Mouse (Mus musculus) testis, postnatal 14 days (tissue): ENCODE results near the gene Scrg1.
"Not testable (repeated sequence)": the region's sequence is repeated elsewhere in the genome, so short reads cannot be mapped to it uniquely, and the experiment has no call there.

ENCODE experiments used
- DNase-seq: peaks from one replicate; pipeline ENCODE4 v3.0.0; 2021; ENCODE audit warnings: low spot score

The Scrg1 gene

DNA sequence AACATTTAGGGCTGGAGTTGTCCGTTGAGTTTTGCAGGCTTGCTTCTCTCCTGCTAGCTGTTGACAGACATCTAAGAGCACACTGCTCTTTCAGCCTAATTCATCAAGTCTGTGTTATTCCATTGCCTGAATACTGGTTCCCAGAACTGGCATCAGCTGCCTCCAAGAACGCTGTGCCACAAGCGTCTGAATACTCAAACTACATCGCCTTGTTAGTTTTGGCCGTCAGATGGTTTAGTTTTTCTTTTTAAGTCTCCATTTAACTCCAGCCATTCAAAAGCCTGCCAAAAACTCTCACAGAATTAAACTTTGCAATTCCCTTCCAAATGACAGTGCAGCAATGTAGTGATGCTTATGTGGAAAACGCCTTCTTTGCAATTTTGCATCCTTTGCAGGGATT, 1.4 kb downstream of the Scrg1 start:
- no peak for DNase-seq

- DNase-seq: no peak
Observed at GRCm38 (mm10) chr8:57457942-57458341, 2.2 kb downstream of the Scrg1 start.

GRCm38 (mm10) chr8:57462839-57463238, 7.1 kb downstream of the Scrg1 start:
- DNase-seq: no peak

- no peak for DNase-seq
Observed at GRCm38 (mm10) chr8:57463757-57464156, 8.0 kb downstream of the Scrg1 start.

GRCm38 (mm10) chr8:57468624-57469023, 12.9 kb downstream of the Scrg1 start:
- DNase-seq: peak; percentile 72

DNA sequence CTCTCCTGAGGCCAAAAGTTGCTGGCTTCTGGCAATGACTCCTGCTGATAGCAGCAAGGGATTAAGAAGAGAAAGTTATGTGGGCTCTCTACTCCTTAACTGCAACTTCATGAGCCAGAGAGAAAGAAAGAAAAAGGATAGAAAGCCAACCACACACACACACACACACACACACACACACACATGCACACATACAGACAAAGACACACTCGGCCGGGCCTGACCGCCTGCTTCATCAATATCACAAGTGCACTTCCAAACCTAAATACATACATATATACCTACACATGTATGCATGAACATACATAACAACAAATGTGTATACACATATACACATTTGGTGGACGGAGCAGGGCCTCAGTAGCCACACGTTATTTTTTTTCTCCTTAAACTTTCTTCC, 15.1 kb downstream of the Scrg1 start:
- DNase-seq: no peak

DNA sequence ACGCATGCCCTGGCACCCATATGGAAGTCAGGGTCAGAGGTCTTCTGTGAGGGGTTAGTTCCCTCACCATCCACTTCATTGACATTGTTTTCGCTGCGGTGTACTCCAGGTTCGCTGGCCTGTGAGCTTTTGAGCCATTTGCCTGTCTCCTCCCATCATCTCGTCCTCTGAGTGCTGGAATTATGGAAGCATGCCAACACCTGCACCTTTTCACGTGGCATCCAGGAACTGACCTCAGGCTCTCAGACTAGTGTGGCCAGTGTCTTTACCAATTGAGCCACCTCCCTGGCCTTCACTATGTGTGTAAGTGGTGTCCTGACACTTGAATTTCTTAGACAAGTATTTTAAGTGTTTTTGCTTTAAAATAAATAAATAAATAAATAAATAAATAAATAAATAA, 18.0 kb downstream of the Scrg1 start:
- DNase-seq: no peak

DNA sequence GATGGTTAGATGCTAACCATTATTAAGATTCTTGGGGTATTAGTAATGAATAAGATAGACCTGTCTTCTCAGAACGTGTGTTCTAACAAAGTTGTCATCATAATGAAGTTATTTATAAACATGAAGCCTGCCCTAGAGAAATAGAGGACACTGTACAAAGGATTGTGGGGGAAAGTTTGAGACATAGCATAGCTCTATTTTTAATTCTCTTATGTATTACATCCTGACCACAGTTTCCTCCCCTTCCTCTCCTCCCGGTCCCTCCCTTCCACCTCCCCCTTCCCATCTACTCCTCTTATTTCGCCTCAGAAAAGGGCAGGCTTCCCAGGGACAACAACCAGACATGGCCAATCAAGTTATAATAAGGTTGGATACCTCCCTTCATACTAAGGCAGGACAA, 22.7 kb downstream of the Scrg1 start:
- DNase-seq: no peak

GRCm38 (mm10) chr8:57479700-57480099, 24.0 kb downstream of the Scrg1 start:
- no peak for DNase-seq

DNA sequence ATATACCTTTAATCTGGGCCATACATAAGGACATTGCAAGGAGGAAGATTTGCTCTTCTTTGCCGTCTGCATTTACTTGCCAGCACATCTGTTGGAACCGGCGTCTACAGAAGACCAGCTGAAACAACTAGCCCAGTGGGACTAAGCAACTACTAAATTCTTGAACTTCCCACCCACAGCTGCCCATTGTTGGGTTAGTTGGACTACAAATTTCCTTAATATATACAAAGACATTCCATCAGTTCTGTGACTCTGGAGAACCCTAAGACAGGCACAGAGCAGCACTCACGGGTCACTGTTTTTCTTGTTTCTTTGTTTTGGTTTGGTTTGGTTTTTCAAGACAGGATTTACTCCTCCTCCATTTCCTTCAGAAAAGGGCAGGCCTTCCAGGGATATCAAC, 24.9 kb downstream of the Scrg1 start:
- DNase-seq: no peak

DNA sequence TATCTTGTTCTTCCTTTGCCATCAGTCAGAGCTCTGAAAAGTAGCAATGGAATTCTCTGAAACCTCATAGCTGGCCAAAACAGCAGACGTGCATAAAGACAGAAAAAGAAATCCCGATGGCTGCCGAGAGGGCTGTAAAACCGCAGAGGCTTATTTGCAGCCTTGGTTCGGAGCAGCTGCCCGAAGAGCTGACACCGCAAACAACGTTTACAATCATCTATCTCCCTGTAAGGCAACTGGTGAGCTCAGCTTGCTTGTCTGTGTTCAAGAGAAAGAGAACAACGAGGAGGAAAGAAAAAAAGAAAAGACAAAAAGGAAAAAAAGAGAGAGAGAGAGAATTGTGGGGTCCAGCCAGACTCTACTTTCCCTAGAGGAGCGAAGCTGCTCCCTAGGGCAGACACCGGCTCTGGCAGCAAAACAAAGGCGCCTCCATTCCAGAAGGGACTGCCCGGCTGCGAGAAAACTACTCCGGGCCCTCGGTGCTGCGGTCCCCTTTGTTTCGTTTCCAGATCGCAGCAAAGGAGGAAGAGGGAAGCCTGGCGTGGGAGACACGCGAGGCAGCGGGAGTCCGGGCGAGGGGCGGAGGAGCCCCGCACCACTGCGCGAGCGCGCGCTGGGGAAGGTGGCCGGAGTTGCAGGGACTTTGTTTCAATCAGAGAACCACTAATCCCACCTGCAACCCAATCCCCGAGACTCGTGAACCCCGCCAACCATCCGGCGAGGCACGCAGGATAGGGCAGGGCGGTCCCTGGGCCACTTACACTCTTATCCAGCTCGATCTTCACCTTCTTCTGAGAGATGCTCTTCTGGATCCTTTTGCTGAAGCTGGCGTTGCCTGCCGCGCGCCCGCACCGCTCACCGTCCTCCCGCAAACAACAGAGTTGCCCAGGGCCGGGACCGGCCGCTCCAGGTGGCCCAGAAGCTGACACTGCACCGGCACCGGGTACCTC, 31.0 kb downstream of the Scrg1 start:
- DNase-seq: peak; percentile 52

DNA sequence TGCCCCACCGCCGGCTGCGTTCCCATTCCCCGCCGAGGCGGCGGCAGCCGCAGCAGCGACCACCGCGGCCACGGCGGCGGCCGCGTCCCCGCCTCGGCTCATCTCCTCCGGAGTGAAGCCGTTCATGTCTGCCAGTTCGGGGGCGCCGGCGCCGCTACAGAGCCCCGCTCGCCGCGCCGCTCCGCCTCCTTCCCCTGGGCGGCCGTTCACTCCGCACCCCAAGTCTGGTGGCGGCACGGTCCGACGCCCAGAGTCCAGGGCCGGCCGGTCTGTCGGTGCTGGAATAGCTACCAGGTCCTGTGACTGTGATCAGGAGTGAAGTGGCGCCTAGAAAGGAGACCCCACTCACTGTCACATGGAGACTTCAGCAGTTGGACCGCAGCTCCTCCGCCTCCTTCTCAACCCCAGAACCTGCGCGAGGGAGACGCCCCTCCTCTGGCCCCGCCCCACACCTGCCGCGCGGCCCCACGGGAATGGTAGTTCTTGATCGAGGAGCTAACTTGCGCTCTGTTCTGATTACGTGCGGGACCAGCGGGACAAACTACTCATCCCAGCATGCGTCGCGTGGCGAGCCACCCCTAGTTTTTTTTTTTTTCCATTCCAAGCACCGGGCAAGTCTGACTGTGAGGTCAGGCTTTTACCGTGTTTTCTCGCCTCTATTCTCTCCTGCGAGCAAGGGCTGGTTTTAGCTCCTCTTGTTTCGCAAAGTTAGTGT, 31.9 kb downstream of the Scrg1 start, which contains the start of gene Sap30:
Gene Sap30, minus strand, starts transcription at position 420 of the 715 bp plus-strand sequence.
- DNase-seq: peak; percentile 96

- DNase-seq: no peak
Observed at GRCm38 (mm10) chr8:57488312-57488765, 32.6 kb downstream of the Scrg1 start.

DNA sequence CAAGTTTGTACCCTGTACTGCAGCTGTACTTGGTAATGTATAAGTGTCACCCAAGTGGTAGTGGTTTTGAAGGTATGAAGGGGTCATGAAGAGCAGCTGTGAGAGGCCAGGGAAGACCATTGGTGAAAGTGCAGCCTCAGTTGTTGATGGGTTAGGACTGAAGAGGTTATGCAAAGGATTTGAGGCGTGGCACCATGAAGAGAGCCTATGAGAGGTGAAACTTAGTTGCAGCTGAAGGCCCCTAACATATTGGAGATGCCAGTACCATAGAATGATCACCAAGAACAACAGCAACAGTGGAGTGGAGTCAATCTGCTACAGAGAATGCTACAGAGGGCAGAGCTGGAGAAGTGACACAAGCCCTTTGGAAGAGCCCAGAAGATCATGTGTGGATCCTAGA, 33.6 kb downstream of the Scrg1 start:
- no peak for DNase-seq

DNA sequence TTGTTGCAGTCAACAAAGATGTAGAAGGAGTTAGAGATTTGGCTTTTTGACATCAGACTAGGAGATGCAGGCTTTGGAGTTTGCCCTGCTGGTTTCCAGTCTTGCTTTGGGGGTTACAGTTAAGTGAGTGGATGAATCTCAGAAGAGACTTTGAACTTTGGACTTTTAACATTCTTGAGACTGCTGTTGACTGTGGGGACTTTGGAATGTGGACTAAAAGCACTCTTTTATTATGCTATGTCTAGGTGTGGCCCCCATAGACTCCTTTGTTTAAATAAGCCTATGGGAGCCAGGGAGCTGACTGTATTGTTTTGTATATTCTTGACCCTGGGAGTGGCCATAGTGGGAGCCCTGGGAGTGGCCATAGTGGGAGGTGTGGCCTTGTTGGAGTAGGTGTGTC, 34.2 kb downstream of the Scrg1 start:
- no peak for DNase-seq

DNA sequence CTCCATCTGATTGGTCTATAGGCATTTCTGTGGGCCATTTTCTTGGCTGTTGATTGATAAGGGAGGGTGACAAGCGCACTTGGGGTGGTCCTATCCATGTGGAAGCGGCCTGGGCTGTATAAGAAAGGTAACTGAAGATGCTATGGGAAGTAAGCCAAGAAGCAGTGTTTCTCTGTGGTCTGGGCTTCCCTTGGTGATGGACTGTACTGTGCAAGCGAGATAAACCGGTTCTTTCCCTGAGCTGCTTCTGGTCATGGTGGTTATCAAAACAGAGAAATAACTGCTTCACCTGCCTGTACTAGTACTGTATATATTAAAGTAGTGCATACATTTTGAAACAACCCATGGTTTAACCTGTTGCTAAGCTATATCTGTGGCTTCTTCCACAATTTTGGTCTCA, 36.1 kb downstream of the Scrg1 start:
- no peak for DNase-seq

- no peak for DNase-seq
Observed at GRCm38 (mm10) chr8:57498494-57498846, 42.7 kb downstream of the Scrg1 start.

- DNase-seq: no peak
Observed at GRCm38 (mm10) chr8:57498847-57499511, 43.3 kb downstream of the Scrg1 start.

- DNase-seq: peak; percentile 49
Observed at GRCm38 (mm10) chr8:57503641-57504040, 47.9 kb downstream of the Scrg1 start.

GRCm38 (mm10) chr8:57505500-57505899, 49.8 kb downstream of the Scrg1 start:
- not testable (repeated sequence) for DNase-seq

DNA sequence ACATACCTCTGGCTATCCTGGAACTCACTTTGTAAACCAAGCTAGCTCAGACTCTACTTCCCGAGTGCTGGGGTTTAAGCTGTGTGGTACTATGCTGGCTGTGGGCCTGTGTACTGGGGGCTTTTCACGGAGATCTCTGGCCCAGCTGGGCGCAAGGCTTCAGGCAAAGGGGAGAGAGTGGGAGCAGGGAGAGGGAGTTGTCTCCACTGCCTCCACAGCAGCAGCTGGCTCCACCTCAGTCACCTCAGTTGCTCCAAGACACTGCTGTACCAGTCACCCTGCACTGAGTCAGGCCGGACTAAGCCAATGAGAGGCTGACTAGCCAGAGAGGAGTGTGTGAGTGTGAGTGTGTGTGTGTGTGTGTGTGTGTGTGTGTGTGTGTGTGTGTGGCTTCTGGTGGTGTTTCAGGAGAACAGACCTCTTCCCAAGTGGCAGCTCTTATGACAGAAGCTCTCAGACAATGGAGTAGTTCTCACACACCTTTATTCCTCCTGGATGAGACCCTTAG, 51.9 kb downstream of the Scrg1 start:
- no peak for DNase-seq

DNA sequence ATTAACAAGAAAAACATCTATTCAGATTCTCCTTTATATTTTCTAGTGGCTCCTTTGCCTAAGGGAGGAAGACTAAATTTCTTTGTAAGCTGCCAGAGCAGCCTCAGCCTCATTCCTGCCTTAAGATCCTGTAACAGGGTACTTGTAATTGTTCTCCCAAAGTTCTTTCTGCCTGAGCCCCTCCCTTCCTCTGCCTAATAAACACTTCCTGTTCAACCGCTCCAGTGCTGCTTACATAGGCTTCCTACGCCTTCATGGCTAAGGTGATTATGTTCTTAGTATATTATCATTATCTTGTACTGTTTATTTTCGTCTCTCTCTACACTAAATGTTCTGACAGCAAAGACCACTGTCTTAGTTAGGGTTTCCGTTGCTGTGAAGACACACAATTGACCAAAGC, 52.9 kb downstream of the Scrg1 start:
- DNase-seq: no peak
